8 mouse cellular contexts compared by ENCODE assay signal in the genomic region with DNA sequence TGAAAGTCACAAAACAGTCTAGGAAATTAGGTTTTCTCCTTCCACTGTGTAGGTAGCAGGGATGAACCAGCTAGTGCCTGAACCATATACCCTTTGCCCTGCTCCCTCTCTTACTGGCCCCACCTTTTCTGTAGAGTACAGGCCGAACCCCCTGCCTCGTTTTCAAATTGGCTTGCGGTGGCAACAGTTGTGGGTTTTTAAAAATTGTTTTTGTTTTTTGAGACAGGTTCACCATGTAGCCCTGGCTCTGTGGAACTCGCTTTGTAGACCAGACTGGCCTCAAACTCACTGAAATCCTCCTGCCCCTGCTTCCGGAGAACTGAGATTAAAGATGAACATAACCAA. TPM values are rescaled to one million over a fixed set of nuclear protein-coding genes. Genes with fewer than 3 reads are reported as not detected.
A peak's percentile ranks its signal among the peaks of the same experiment; 100 is the strongest.
DNase-seq lines count a peak whose midpoint lies in the region; ATAC-seq and TF ChIP-seq lines count a peak whose summit lies in the region.

No protein-coding gene starts in this region.

- intact Hi-C loops in gastrocnemius, adult 2 months (cut with DNase I): no loop called here

- H3K36me3 ChIP-seq in forebrain, embryonic 10.5 days (replicated peaks): peaks cover 25% of the 10 kb centered on the region
- peaks cover 10% of the 10 kb centered on the region for H3K36me3 ChIP-seq in liver, embryonic 11.5 days (ENCODE audit: control insufficient read depth, insufficient read depth, low read length)
- H3K36me3 ChIP-seq in small intestine, adult 2 months (ENCODE audit: control insufficient read depth, insufficient read depth, low read length): peaks cover 7% of the 10 kb centered on the region; the same call in 1 of the 2 replicates

- H3K4me3 ChIP-seq in gastrocnemius, adult 2 months: peak overlapping the region; percentile 97
- H3K4me3 ChIP-seq in forebrain, embryonic 10.5 days: peak overlapping the region; percentile 88
- peak overlapping the region; percentile 92 for H3K4me3 ChIP-seq in liver, embryonic 11.5 days (ENCODE audit: low read depth, low read length)
- H3K4me3 ChIP-seq in small intestine, adult 2 months (ENCODE audit: low read depth, low read length): peak overlapping the region; percentile 36

- no peak for TF ChIP-seq CTCF in gastrocnemius, adult 2 months (IDR thresholded peaks at IDR 0.05)
- no peak for TF ChIP-seq CTCF in small intestine, adult 2 months (IDR thresholded peaks at IDR 0.05; ENCODE audit: extremely low read depth, insufficient read length, insufficient replicate concordance, low read depth, low read length)

- H3K4me1 ChIP-seq in forebrain, embryonic 10.5 days: peaks cover 44% of the 10 kb centered on the region
- H3K4me1 ChIP-seq in liver, embryonic 11.5 days (replicated peaks; ENCODE audit: control insufficient read depth, insufficient read depth, low read length): peaks cover 15% of the 10 kb centered on the region
- H3K4me1 ChIP-seq in small intestine, adult 2 months (ENCODE audit: control insufficient read depth, insufficient read depth, insufficient read length, low read length): peaks cover 10% of the 10 kb centered on the region; the same call in 1 of the 2 replicates

- H3K27me3 ChIP-seq in forebrain, embryonic 10.5 days (ENCODE audit: poor library complexity, severe bottlenecking): no peaks in the 10 kb centered on the region
- H3K27me3 ChIP-seq in liver, embryonic 11.5 days (replicated peaks; ENCODE audit: control insufficient read depth, insufficient read depth, low read length): no peaks in the 10 kb centered on the region
- H3K27me3 ChIP-seq in small intestine, adult 2 months (ENCODE audit: control insufficient read depth, insufficient read depth, low read length): no peaks in the 10 kb centered on the region

- WGBS in forebrain, embryonic 10.5 days: 6% methylated on average over 5 of the region's 5 CpGs
- WGBS in liver, embryonic 11.5 days: 9% methylated on average over 5 of the region's 5 CpGs
- WGBS in small intestine, adult 2 months: 5% methylated on average over 5 of the region's 5 CpGs

- no peaks in the 10 kb centered on the region for H3K9me3 ChIP-seq in forebrain, embryonic 10.5 days
- H3K9me3 ChIP-seq in liver, embryonic 11.5 days (ENCODE audit: control insufficient read depth, low read length): no peaks in the 10 kb centered on the region

- ATAC-seq in CD4-positive, CD25-positive, alpha-beta regulatory T cell, adult 4 months: peak; percentile 22
- peak; percentile 60 for ATAC-seq in liver, embryonic 11.5 days (replicated peaks; ENCODE audit: low FRiP score)

- peak overlapping the region; percentile 93 for H3K4me2 ChIP-seq in liver, embryonic 11.5 days

- no peak for TF ChIP-seq POLR2A in small intestine, adult 2 months (IDR thresholded peaks at IDR 0.05; ENCODE audit: low read depth, low read length)

- H3K9ac ChIP-seq in liver, embryonic 11.5 days (ENCODE audit: low read depth, low read length): peak overlapping the region; percentile 68

- no peak for DNase-seq in gastrocnemius, adult 2 months
- DNase-seq in gastrocnemius, adult 18-20 months (ENCODE audit: low spot score): no peak
- DNase-seq in forebrain, embryonic 10.5 days (ENCODE audit: extremely low spot score, low spot score): no peak
- DNase-seq in liver, embryonic 11.5 days (ENCODE audit: low spot score): peak; percentile 51
- DNase-seq in adrenal gland, postnatal 4 days (ENCODE audit: low spot score in 2 of 2): no peak
- no peak for DNase-seq in adrenal gland, postnatal 36 days

- peak overlapping the region; percentile 96 for H3K27ac ChIP-seq in gastrocnemius, adult 2 months
- H3K27ac ChIP-seq in forebrain, embryonic 10.5 days: peak overlapping the region; percentile 90
- peak overlapping the region; percentile 96 for H3K27ac ChIP-seq in liver, embryonic 11.5 days (ENCODE audit: low read depth, low read length)
- H3K27ac ChIP-seq in small intestine, adult 2 months (ENCODE audit: insufficient read depth, low read depth, low read length): peak overlapping the region; percentile 86

RNA-seq across cellular contexts. Expression of a gene that starts 0.3 kb away (rescaled TPM):
- 10 to 100 TPM; 15.7 to 16.2 TPM for total RNA-seq in gastrocnemius, adult 2 months (2021)
- 10 to 100 TPM; 15.3 to 17.1 TPM for total RNA-seq in gastrocnemius, adult 18-20 months (2021)
- polyA plus RNA-seq in CD4-positive, CD25-positive, alpha-beta regulatory T cell, adult 4 months (2017; shearing (Covaris generic)): 10 to 100 TPM; 17.1 to 20.0 TPM
- polyA plus RNA-seq in forebrain, embryonic 10.5 days (2016; fragmentation: Nextera tagmentation; extraction: Ambion mirVana): 56.2 and 58.7 TPM in 2 replicates
- 41.2 and 50.9 TPM in 2 replicates for polyA plus RNA-seq in liver, embryonic 11.5 days (2014; fragmentation: Nextera tagmentation; extraction: Ambion mirVana)
- polyA plus RNA-seq in small intestine, adult 2 months (2012; rRNA removed): 29.1 and 53.3 TPM in 2 replicates
- total RNA-seq in adrenal gland, postnatal 4 days (2021): 10 to 100 TPM; 34.0 to 34.4 TPM
- 10 to 100 TPM; 26.7 to 28.2 TPM for total RNA-seq in adrenal gland, postnatal 36 days (2021)

RNA-seq across cellular contexts. Expression of a gene that starts 8.4 kb away (rescaled TPM):
- total RNA-seq in gastrocnemius, adult 2 months (2021): 1,000 to 10,000 TPM; 1,128 to 1,335 TPM
- 1,000 to 10,000 TPM; 1,320 to 1,335 TPM for total RNA-seq in gastrocnemius, adult 18-20 months (2021)
- polyA plus RNA-seq in CD4-positive, CD25-positive, alpha-beta regulatory T cell, adult 4 months (2017; shearing (Covaris generic)): 1,000 to 10,000 TPM in 1 of 2 experiments, 100 to 1,000 TPM in 1; 934 to 1,665 TPM
- polyA plus RNA-seq in forebrain, embryonic 10.5 days (2016; fragmentation: Nextera tagmentation; extraction: Ambion mirVana): 596 and 599 TPM in 2 replicates
- 626 and 647 TPM in 2 replicates for polyA plus RNA-seq in liver, embryonic 11.5 days (2014; fragmentation: Nextera tagmentation; extraction: Ambion mirVana)
- 755 and 1,606 TPM in 2 replicates for polyA plus RNA-seq in small intestine, adult 2 months (2012; rRNA removed)
- 1,000 to 10,000 TPM; 1,728 to 1,734 TPM for total RNA-seq in adrenal gland, postnatal 4 days (2021)
- 1,000 to 10,000 TPM; 1,540 to 1,602 TPM for total RNA-seq in adrenal gland, postnatal 36 days (2021)

RNA-seq across cellular contexts. Expression of a gene that starts 14.7 kb away (rescaled TPM):
- total RNA-seq in gastrocnemius, adult 2 months (2021): 10 to 100 TPM; 22.1 to 24.9 TPM
- total RNA-seq in gastrocnemius, adult 18-20 months (2021): 10 to 100 TPM; 25.5 to 28.4 TPM
- 1 to 10 TPM; 1.3 to 2.6 TPM for polyA plus RNA-seq in CD4-positive, CD25-positive, alpha-beta regulatory T cell, adult 4 months (2017; shearing (Covaris generic))
- polyA plus RNA-seq in forebrain, embryonic 10.5 days (2016; fragmentation: Nextera tagmentation; extraction: Ambion mirVana): 41.6 and 44.9 TPM in 2 replicates
- 44.5 and 45.6 TPM in 2 replicates for polyA plus RNA-seq in liver, embryonic 11.5 days (2014; fragmentation: Nextera tagmentation; extraction: Ambion mirVana)
- polyA plus RNA-seq in small intestine, adult 2 months (2012; rRNA removed): 102 and 228 TPM in 2 replicates
- total RNA-seq in adrenal gland, postnatal 4 days (2021): 10 to 100 TPM; 53.4 to 63.6 TPM
- 10 to 100 TPM; 77.1 to 78.2 TPM for total RNA-seq in adrenal gland, postnatal 36 days (2021)

RNA-seq across cellular contexts. Expression of a gene that starts 15.6 kb away (rescaled TPM):
- total RNA-seq in gastrocnemius, adult 2 months (2021): not detected
- not detected for total RNA-seq in gastrocnemius, adult 18-20 months (2021)
- polyA plus RNA-seq in CD4-positive, CD25-positive, alpha-beta regulatory T cell, adult 4 months (2017; shearing (Covaris generic)): not detected
- not detected in 2 replicates for polyA plus RNA-seq in forebrain, embryonic 10.5 days (2016; fragmentation: Nextera tagmentation; extraction: Ambion mirVana)
- not detected in 2 replicates for polyA plus RNA-seq in liver, embryonic 11.5 days (2014; fragmentation: Nextera tagmentation; extraction: Ambion mirVana)
- polyA plus RNA-seq in small intestine, adult 2 months (2012; rRNA removed): not detected in 2 replicates
- total RNA-seq in adrenal gland, postnatal 4 days (2021): not detected
- total RNA-seq in adrenal gland, postnatal 36 days (2021): not detected

RNA-seq across cellular contexts. Expression of a gene that starts 33.0 kb away (rescaled TPM):
- total RNA-seq in gastrocnemius, adult 2 months (2021): 10 to 100 TPM; 23.3 to 25.9 TPM
- 10 to 100 TPM; 22.1 to 24.5 TPM for total RNA-seq in gastrocnemius, adult 18-20 months (2021)
- 10 to 100 TPM in 1 of 2 experiments, 1 to 10 TPM in 1; 6.5 to 11.3 TPM for polyA plus RNA-seq in CD4-positive, CD25-positive, alpha-beta regulatory T cell, adult 4 months (2017; shearing (Covaris generic))
- 6.8 and 7.5 TPM in 2 replicates for polyA plus RNA-seq in forebrain, embryonic 10.5 days (2016; fragmentation: Nextera tagmentation; extraction: Ambion mirVana)
- polyA plus RNA-seq in liver, embryonic 11.5 days (2014; fragmentation: Nextera tagmentation; extraction: Ambion mirVana): 31.6 and 34.2 TPM in 2 replicates
- 94.8 and 187 TPM in 2 replicates for polyA plus RNA-seq in small intestine, adult 2 months (2012; rRNA removed)
- total RNA-seq in adrenal gland, postnatal 4 days (2021): 10 to 100 TPM; 71.8 to 76.6 TPM
- 10 to 100 TPM; 69.9 to 84.0 TPM for total RNA-seq in adrenal gland, postnatal 36 days (2021)

Comparison
In these comparisons a context has a peak if more than half of its experiments do, and no peak if none do; other contexts are left out.
1. H3K4me3 ChIP-seq: peak in every context shown above with its lines; median percentile 97 in gastrocnemius, adult 2 months; 92 in liver, embryonic 11.5 days; 88 in forebrain, embryonic 10.5 days; 36 in small intestine, adult 2 months.